Mouse (Mus musculus): Measurements from ENCODE around the gene Rln3. TPM values are rescaled to one million over a fixed set of nuclear protein-coding genes. Genes with fewer than 3 reads are reported as not detected.
A peak's percentile ranks its signal among the peaks of the same experiment; 100 is the strongest.
"Not testable (repeated sequence)": the region's sequence is repeated elsewhere in the genome, so short reads cannot be mapped to it uniquely, and the experiment has no call there.

Gene Rln3
- polyA plus RNA-seq, 2 experiments, result not detected

DNA sequence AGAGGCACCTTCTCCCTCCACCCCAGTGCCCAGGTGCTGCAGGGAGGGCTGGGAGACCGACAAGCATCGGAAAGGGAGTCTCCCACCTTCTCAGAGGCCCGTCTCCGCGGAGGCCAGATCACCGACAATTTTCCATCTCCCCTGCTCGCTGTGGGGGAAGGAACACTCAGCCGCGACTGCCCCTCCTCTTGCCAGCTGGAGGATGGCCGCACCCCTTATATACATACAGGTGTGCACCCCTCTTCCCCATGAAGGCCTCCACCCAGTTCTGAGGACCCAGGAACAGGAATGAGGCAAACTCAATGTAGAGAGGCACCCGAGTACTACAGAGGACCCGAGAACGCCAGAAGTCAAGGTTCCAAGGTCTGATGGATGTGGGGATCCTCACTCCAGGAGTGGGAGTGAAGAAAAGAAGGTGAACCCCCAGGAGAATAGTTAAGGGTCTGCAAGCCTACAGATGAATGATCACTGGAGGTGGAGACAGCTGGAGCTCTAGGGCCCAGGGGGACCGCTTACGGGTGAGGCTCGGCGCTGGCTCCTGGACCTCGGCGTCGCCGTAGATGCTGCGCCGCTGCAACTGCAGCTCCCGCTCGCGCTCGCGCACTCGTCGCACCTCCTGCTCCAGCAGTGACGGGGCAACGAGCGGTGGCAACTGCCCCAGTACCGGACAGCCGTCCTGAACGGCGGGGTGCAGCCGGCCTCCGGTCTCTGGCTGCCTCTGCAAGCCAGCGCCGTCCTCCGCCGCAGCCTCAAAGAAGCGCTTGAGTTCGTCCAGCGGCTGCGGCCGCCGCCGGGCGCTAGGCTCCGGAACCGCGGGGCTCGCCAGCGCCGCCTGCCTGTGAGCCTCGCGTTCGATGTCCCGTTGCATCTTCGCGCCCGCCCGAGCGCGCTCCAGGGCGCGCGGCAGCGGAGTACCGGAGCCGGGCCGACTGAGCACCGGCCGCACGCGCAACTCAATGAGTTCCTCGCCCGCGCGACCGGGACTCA, 33.9 kb downstream of the Rln3 start:
- Histone ChIP-seq H3K4me1 (replicated peaks; ENCODE audit: control insufficient read depth in 2 of 2, insufficient read depth in 2 of 2, low read length in 1 of 2) (no peaks in the 10 kb centered on the region), H3K36me3 (replicated peaks; ENCODE audit: control insufficient read depth, insufficient read depth, low read depth) (no peaks in the 10 kb centered on the region), H3K27me3 (ENCODE audit: control insufficient read depth, insufficient read depth, low read length) (peaks cover 42% of the 10 kb centered on the region), H3K27ac (no peak overlapping the region), H3K4me2 (ENCODE audit: low read depth) (peak overlapping the region; percentile 67), H3K9me3 (ENCODE audit: control insufficient read depth, low read length) (no peaks in the 10 kb centered on the region; the same call in 1 of the 2 replicates), H3K9ac (replicated peaks) (no peak overlapping the region), H3K4me3 (ENCODE audit: insufficient read depth in 1 of 2, low read depth in 2 of 2, low read length in 2 of 2) (peak overlapping the region; percentile 33 to 47)
- ATAC-seq (ENCODE audit: insufficient read depth) (peak; percentile 39; the same call in 1 of the 2 replicates), DNase-seq (ENCODE audit: low read depth in 3 of 3, low spot score in 3 of 3) (no peak)
- WGBS (ENCODE audit: insufficient replicate concordance), result 2% methylated on average over 83 of the region's 83 CpGs
- TF ChIP-seq CTCF (IDR thresholded peaks at IDR 0.05; ENCODE audit: low read depth) (peak; percentile 47), EP300 (IDR thresholded peaks at IDR 0.05; ENCODE audit: low read depth) (no peak)

DNA sequence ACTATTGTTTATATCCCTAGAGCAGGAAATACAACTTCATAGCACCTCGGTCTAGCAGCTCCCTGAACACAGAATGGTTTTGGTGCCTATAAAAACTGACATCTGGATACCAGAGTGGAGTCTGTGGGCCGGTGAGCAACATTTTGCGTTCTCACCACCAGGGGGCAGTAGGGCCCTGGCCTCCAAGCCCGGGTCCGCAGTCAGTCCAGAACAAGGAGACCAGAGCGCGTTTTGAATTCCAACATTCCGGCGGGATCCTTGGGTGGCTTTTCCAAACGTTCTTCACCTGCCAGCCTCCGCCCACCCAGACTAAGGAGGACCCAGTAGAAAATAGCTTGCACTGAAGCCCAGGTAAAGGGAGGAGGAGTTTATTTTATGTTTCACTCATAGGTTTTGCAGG, 34.9 kb downstream of the Rln3 start:
- Histone ChIP-seq H3K4me3 (ENCODE audit: insufficient read depth in 1 of 2, low read depth in 2 of 2, low read length in 2 of 2) (no peak overlapping the region), H3K9ac (replicated peaks) (no peak overlapping the region), H3K27ac (no peak overlapping the region), H3K27me3 (ENCODE audit: control insufficient read depth, insufficient read depth, low read length) (peaks cover 42% of the 10 kb centered on the region), H3K4me1 (replicated peaks; ENCODE audit: control insufficient read depth in 2 of 2, insufficient read depth in 2 of 2, low read length in 1 of 2) (peaks cover 3 to 4% of the 10 kb centered on the region in 2 experiments; a peak in 2 of 4 replicates), H3K4me2 (ENCODE audit: low read depth) (no peak overlapping the region), H3K36me3 (replicated peaks; ENCODE audit: control insufficient read depth, insufficient read depth, low read depth) (no peaks in the 10 kb centered on the region), H3K9me3 (ENCODE audit: control insufficient read depth, low read length) (no peaks in the 10 kb centered on the region)
- no peak for TF ChIP-seq EP300 (IDR thresholded peaks at IDR 0.05; ENCODE audit: low read depth)
- TF ChIP-seq CTCF (IDR thresholded peaks at IDR 0.05; ENCODE audit: low read depth), result peak; percentile 97
- WGBS (ENCODE audit: insufficient replicate concordance), result under 1% methylated on average over 11 of the region's 11 CpGs
- DNase-seq (ENCODE audit: low read depth in 3 of 3, low spot score in 3 of 3) (no peak), ATAC-seq (ENCODE audit: insufficient read depth) (no peak)

GRCm38 (mm10) chr8:84008362-84008761, 36.4 kb downstream of the Rln3 start:
- WGBS (ENCODE audit: insufficient replicate concordance), result 46% methylated on average over 7 of the region's 7 CpGs
- no peak for ATAC-seq (ENCODE audit: insufficient read depth)
- peaks cover 5 to 7% of the 10 kb centered on the region in 2 experiments for H3K4me1 ChIP-seq (replicated peaks; ENCODE audit: control insufficient read depth in 2 of 2, insufficient read depth in 2 of 2, low read length in 1 of 2)

GRCm38 (mm10) chr8:84005502-84005901, 39.3 kb downstream of the Rln3 start:
- peaks cover 12% of the 10 kb centered on the region for H3K36me3 ChIP-seq (replicated peaks; ENCODE audit: control insufficient read depth, insufficient read depth, low read depth)
- not testable (repeated sequence) for H3K9me3 ChIP-seq (ENCODE audit: control insufficient read depth, low read length); H3K4me1 ChIP-seq (replicated peaks; ENCODE audit: control insufficient read depth in 2 of 2, insufficient read depth in 2 of 2, low read length in 1 of 2); ATAC-seq (ENCODE audit: insufficient read depth); H3K9ac ChIP-seq (replicated peaks); DNase-seq (ENCODE audit: low read depth in 3 of 3, low spot score in 3 of 3); H3K4me3 ChIP-seq (ENCODE audit: insufficient read depth in 1 of 2, low read depth in 2 of 2, low read length in 2 of 2); H3K27ac ChIP-seq
- peak overlapping the region; percentile 90 for H3K4me2 ChIP-seq (ENCODE audit: low read depth)
- 75% methylated on average over 7 of the region's 7 CpGs for WGBS (ENCODE audit: insufficient replicate concordance)
- H3K27me3 ChIP-seq (ENCODE audit: control insufficient read depth, insufficient read depth, low read length), result peaks cover 11% of the 10 kb centered on the region

More at GRCm38 (mm10) chr8:84008362-84008761, 36.4 kb downstream of the Rln3 start:
- H3K27ac ChIP-seq, result no peak overlapping the region
- no peaks in the 10 kb centered on the region for H3K36me3 ChIP-seq (replicated peaks; ENCODE audit: control insufficient read depth, insufficient read depth, low read depth)
- TF ChIP-seq CTCF (IDR thresholded peaks at IDR 0.05; ENCODE audit: low read depth) (peak; percentile 65), EP300 (IDR thresholded peaks at IDR 0.05; ENCODE audit: low read depth) (no peak)
- no peak overlapping the region for H3K4me2 ChIP-seq (ENCODE audit: low read depth)
- H3K27me3 ChIP-seq (ENCODE audit: control insufficient read depth, insufficient read depth, low read length), result peaks cover 40% of the 10 kb centered on the region
- H3K4me3 ChIP-seq (ENCODE audit: insufficient read depth in 1 of 2, low read depth in 2 of 2, low read length in 2 of 2), result no peak overlapping the region
- H3K9me3 ChIP-seq (ENCODE audit: control insufficient read depth, low read length), result no peaks in the 10 kb centered on the region
- DNase-seq (ENCODE audit: low read depth in 3 of 3, low spot score in 3 of 3), result no peak
- H3K9ac ChIP-seq (replicated peaks), result no peak overlapping the region

DNA sequence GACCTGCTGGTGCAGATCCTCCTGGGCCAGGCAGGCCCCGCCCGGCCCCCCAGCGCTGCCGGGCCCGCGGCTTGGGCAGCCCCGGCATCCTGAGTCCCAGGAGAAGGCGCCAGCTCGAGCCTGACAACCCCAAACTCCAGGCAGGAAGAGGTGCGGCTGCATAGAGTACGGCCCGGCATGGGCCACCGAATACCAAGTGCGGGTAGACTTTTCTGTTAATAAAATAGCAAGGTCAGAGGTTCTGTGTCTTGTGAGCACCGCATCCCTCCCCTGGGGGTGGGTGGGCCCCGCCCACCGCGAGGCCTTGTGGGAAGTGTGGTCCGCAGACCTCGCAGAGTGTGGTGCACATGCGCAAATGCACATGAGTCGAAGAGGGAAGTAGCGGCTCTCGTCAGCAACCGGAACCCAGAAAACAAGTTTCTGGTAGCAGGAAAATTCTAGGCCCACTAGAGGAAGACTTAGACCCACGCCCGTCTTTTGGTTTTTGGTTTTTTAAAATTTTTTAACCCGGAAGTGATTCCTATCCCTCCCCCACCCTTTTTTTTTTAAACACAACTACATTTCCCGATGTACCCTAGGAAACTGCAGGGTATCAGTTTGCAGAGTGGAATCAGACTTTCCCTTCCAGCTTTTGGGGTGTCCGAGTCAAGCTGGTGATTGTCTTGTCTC, 40.1 kb downstream of the Rln3 start:
- Histone ChIP-seq H3K36me3 (replicated peaks; ENCODE audit: control insufficient read depth, insufficient read depth, low read depth) (peaks cover 21% of the 10 kb centered on the region), H3K27ac (peak overlapping the region; percentile 71), H3K4me2 (ENCODE audit: low read depth) (peak overlapping the region; percentile 90), H3K4me3 (ENCODE audit: insufficient read depth in 1 of 2, low read depth in 2 of 2, low read length in 2 of 2) (peak overlapping the region; percentile 67), H3K9ac (replicated peaks) (peak overlapping the region; percentile 68), H3K4me1 (replicated peaks; ENCODE audit: control insufficient read depth in 2 of 2, insufficient read depth in 2 of 2, low read length in 1 of 2) (peaks cover 6 to 7% of the 10 kb centered on the region in 2 experiments), H3K9me3 (ENCODE audit: control insufficient read depth, low read length) (no peaks in the 10 kb centered on the region), H3K27me3 (ENCODE audit: control insufficient read depth, insufficient read depth, low read length) (peaks cover 3% of the 10 kb centered on the region)
- ATAC-seq (ENCODE audit: insufficient read depth), result peak; percentile 87
- DNase-seq (ENCODE audit: low read depth in 3 of 3, low spot score in 3 of 3), result peak; percentile 80 to 85 (median 81)
- WGBS (ENCODE audit: insufficient replicate concordance), result under 1% methylated on average over 30 of the region's 30 CpGs
- TF ChIP-seq EP300 (IDR thresholded peaks at IDR 0.05; ENCODE audit: low read depth) (no peak), CTCF (IDR thresholded peaks at IDR 0.05; ENCODE audit: low read depth) (no peak)
